Mouse (Mus musculus) liver, embryonic 16.5 days (tissue): Measurements from ENCODE around the gene Slain2. TPM values are rescaled to one million over a fixed set of nuclear protein-coding genes. Genes with fewer than 3 reads are reported as not detected.

Experiments used
- ATAC-seq: fragments of 200-750 bp; cut with Nextera tagmentation; 2 replicates; pipeline ENCODE4 v1.8.0; 2017; ENCODE audit warnings: low read depth, mild to moderate bottlenecking, moderate number of reproducible peaks, moderate library complexity
- H3K27ac ChIP-seq: fragments of 300-500 bp; sonication (generic); 2 replicates; pipeline ENCODE4 v1.5.1; 2014; ENCODE audit warnings: mild to moderate bottlenecking, low read length
- H3K27me3 ChIP-seq: fragments of 300-500 bp; sonication (generic); 2 replicates; pipeline ENCODE4 v1.6.1; 2014; ENCODE audit warnings: low read depth, low read length, mixed read lengths; ENCODE audit not compliant: control insufficient read depth, insufficient read depth
- H3K36me3 ChIP-seq: fragments of 300-500 bp; sonication (generic); 2 replicates; pipeline ENCODE4 v1.6.1; 2014; ENCODE audit warnings: mild to moderate bottlenecking; ENCODE audit not compliant: control insufficient read depth, insufficient read depth
- H3K4me1 ChIP-seq: fragments of 300-500 bp; sonication (generic); 2 replicates; pipeline ENCODE4 v1.6.1; 2014; ENCODE audit warnings: low read depth, low read length, mixed read lengths; ENCODE audit not compliant: control insufficient read depth
- H3K4me2 ChIP-seq: fragments of 300-500 bp; sonication (generic); 2 replicates; pipeline ENCODE4 v1.6.1; 2014; ENCODE audit warnings: low read depth, low read length, mixed read lengths
- H3K4me3 ChIP-seq: fragments of 300-500 bp; sonication (generic); 2 replicates; pipeline ENCODE4 v1.5.1; 2014; ENCODE audit warnings: low read depth, mild to moderate bottlenecking, low read length
- H3K9ac ChIP-seq: fragments of 300-500 bp; sonication (generic); 2 replicates; pipeline ENCODE4 v1.6.1; 2014; ENCODE audit warnings: low read depth, low read length
- H3K9me3 ChIP-seq: fragments of 300-500 bp; sonication (generic); replicated peaks from 2 replicates; pipeline ENCODE4 v1.6.1; 2016; ENCODE audit warnings: low read length; ENCODE audit not compliant: control insufficient read depth
- WGBS: fragments of 180-500 bp; shearing (Covaris S2); extraction: QIAGEN DNeasy Blood & Tissue Kit; methylation state at CpG from one replicate; pipeline ENCODE4 v1.1.7; 2014; ENCODE audit not compliant: insufficient replicate concordance; 5-methylcytosine and 5-hydroxymethylcytosine counted together
- polyA plus RNA-seq: library from polyadenylated mRNA; unstranded; fragments of >200 nt; fragmentation: Nextera tagmentation; extraction: Ambion mirVana; gene quantifications from 2 replicates; pipeline ENCODE4 v1.2.1, GENCODE M21; 2015

The Slain2 gene
- polyA plus RNA-seq, 1 experiment from 2014 or later, result 3.2 TPM

- Histone ChIP-seq H3K36me3 (no peaks in the 10 kb centered on the region), H3K9ac (no peak overlapping the region), H3K4me3 (no peak overlapping the region), H3K4me1 (peaks cover 6% of the 10 kb centered on the region), H3K27me3 (no peaks in the 10 kb centered on the region), H3K27ac (no peak overlapping the region), H3K4me2 (no peak overlapping the region), H3K9me3 (no peaks in the 10 kb centered on the region)
- WGBS, result 25% methylated on average over 18 of the region's 18 CpGs
- ATAC-seq, result peak; percentile 41; the same call in 1 of the 2 replicates
These were observed 17.4 kb upstream of the Slain2 start for GRCm38 (mm10) chr5:72896478-72897279.

GRCm38 (mm10) chr5:72897998-72898397, 16.1 kb upstream of the Slain2 start:
- Histone ChIP-seq H3K27ac (no peak overlapping the region), H3K4me3 (no peak overlapping the region), H3K27me3 (no peaks in the 10 kb centered on the region), H3K9me3 (no peaks in the 10 kb centered on the region), H3K4me2 (no peak overlapping the region), H3K4me1 (peaks cover 6% of the 10 kb centered on the region), H3K9ac (no peak overlapping the region), H3K36me3 (no peaks in the 10 kb centered on the region)
- no peak for ATAC-seq
- 10% methylated on average over 6 of the region's 6 CpGs for WGBS

- 25% methylated on average over 8 of the region's 8 CpGs for WGBS
- no peak for ATAC-seq
- no peak overlapping the region for H3K4me3 ChIP-seq
These were observed 14.8 kb upstream of the Slain2 start for GRCm38 (mm10) chr5:72899255-72899654.

DNA sequence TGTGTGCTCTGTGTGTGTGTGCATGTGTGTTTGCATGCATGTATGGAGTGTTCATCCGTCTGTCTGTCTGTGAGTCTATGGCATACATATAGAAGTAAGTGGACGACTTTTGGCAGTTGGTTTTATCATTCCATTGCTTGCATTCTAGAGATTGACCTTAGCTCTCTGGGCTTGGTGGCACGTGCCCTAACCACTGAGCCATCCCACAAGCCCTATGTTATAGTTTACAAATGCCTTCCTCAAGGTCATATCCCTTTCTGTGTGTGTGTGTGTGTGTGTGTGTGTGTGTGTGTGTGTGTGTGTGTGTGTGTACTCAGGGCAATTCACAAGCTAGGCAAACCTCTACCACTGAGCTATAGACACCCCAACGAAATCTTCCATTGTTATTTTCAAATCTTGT, 12.2 kb upstream of the Slain2 start:
- Histone ChIP-seq H3K27me3 (no peaks in the 10 kb centered on the region), H3K4me2 (no peak overlapping the region), H3K27ac (no peak overlapping the region), H3K4me3 (no peak overlapping the region), H3K9me3 (no peaks in the 10 kb centered on the region), H3K9ac (no peak overlapping the region), H3K4me1 (peaks cover 2% of the 10 kb centered on the region), H3K36me3 (no peaks in the 10 kb centered on the region)
- ATAC-seq, result no peak
- 53% methylated on average over 4 of the region's 4 CpGs for WGBS

More at GRCm38 (mm10) chr5:72899255-72899654, 14.8 kb upstream of the Slain2 start:
- no peak overlapping the region for H3K27ac ChIP-seq
- no peaks in the 10 kb centered on the region for H3K27me3 ChIP-seq
- H3K4me2 ChIP-seq, result no peak overlapping the region
- no peaks in the 10 kb centered on the region for H3K36me3 ChIP-seq
- no peak overlapping the region for H3K9ac ChIP-seq
- H3K9me3 ChIP-seq, result no peaks in the 10 kb centered on the region
- peaks cover 6% of the 10 kb centered on the region for H3K4me1 ChIP-seq

GRCm38 (mm10) chr5:72902312-72902711, 11.8 kb upstream of the Slain2 start:
- no peaks in the 10 kb centered on the region for H3K27me3 ChIP-seq
- H3K4me1 ChIP-seq, result no peaks in the 10 kb centered on the region
- H3K27ac ChIP-seq, result no peak overlapping the region
- no peak overlapping the region for H3K9ac ChIP-seq
- no peaks in the 10 kb centered on the region for H3K36me3 ChIP-seq
- ATAC-seq, result no peak
- H3K4me2 ChIP-seq, result no peak overlapping the region
- no peaks in the 10 kb centered on the region for H3K9me3 ChIP-seq
- WGBS, result 70% methylated on average over 3 of the region's 3 CpGs
- H3K4me3 ChIP-seq, result no peak overlapping the region

DNA sequence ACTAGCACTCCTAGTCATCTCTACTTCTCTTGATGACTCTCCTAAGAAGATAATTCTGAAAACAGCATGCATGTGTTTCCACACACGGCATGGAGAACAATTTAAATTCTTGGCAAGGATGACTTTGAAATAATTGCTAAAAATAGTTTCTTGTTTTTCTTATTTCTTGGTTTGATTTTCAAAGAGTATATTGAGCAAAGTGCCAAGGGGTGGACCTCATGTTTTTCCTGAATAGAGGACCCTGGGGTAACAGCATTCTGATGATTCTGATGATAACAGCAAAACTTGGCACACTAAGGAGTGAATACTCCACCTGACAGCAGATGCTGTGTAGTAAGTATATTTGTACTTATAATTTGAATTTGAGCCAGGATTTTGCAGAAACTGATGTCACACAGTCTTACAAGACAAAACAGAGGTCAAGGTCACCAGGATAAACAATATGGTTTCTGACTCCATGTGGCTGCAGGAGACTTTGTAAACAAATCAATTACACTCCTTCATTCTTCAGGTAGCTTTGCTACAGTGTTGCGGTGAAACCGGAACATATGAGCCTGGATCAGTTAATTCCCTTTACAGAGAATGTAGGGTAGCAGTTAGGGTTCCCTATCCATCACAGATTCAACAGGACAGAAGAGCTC, 11.1 kb upstream of the Slain2 start:
- no peak overlapping the region for H3K9ac ChIP-seq
- no peaks in the 10 kb centered on the region for H3K36me3 ChIP-seq
- H3K4me2 ChIP-seq, result no peak overlapping the region
- whole genome bisulfite sequencing, result 73% methylated on average over 3 of the region's 3 CpGs
- ATAC-seq, result no peak
- no peaks in the 10 kb centered on the region for H3K9me3 ChIP-seq
- H3K4me3 ChIP-seq, result no peak overlapping the region
- H3K4me1 ChIP-seq, result no peaks in the 10 kb centered on the region
- no peaks in the 10 kb centered on the region for H3K27me3 ChIP-seq
- H3K27ac ChIP-seq, result no peak overlapping the region

DNA sequence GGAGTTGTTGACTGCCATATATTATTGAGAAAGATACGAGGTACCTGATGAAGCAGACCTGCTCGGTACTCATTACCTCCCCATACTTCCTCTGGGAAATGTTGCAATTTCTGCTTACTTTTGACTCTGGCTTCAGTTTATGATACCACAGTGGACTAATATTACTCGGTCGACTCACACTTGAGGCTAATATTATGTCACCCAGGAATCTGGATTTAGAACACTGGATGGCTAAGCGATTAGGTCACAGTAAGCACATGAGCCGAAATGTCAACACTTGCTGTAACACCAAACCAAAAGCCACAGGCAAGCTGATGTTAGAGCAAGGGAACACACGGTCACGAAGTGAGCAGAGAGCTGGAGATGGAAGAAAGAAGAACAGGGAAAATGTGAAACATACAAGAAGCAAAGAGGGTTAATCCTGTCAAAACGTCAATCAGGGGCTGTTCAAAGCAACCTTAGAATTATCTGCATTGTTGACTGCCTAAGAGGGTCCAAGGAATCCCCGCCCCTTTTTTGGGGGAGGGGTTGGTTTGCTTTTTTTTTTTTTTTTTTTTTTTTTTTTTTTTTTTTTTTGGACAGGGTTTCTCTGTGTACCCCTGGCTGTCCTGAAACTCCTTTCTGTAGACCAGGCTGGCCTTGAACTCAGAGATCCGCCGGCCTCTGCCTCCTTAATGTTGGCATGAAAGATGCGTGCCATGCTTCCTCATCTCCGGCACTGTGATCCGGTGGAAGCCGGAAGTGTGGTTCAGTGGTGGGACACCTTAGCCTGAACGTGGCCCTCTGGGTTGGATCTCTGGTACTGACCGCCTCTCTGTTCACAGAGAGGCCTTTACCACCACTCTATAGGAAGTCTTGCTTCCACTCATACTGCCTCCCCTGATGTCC, 9.0 kb upstream of the Slain2 start:
- Histone ChIP-seq H3K36me3 (no peaks in the 10 kb centered on the region), H3K4me1 (no peaks in the 10 kb centered on the region; the same call in 1 of the 2 replicates), H3K27ac (no peak overlapping the region), H3K4me3 (no peak overlapping the region), H3K9me3 (no peaks in the 10 kb centered on the region), H3K9ac (no peak overlapping the region), H3K27me3 (no peaks in the 10 kb centered on the region), H3K4me2 (no peak overlapping the region)
- peak; percentile 80 for ATAC-seq
- 59% methylated on average over 18 of the region's 18 CpGs for WGBS

DNA sequence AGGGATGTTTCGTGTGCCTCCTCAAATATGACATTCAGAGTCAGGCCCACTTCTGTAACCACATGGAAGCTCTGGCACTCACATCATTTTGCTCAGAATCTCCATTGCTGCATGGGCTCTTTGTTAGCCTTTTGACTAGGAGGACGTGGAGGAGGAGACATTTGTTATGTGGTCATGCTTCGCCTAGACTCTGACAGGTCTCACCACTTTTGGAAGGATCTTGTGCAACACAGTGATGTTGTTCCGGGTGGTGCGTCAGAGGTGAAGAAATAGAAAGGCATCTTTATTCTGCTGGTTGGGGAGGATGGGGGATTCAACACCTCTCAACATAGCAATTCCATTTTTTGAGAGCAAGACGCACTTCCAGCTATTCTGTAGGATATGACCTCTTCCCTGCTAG, 6.7 kb upstream of the Slain2 start:
- Histone ChIP-seq H3K27me3 (no peaks in the 10 kb centered on the region), H3K27ac (no peak overlapping the region), H3K36me3 (no peaks in the 10 kb centered on the region), H3K9me3 (no peaks in the 10 kb centered on the region), H3K4me1 (no peaks in the 10 kb centered on the region; the same call in 1 of the 2 replicates), H3K4me3 (no peak overlapping the region), H3K9ac (no peak overlapping the region), H3K4me2 (no peak overlapping the region)
- WGBS, result 58% methylated on average over 6 of the region's 6 CpGs
- ATAC-seq, result no peak
